Mouse (Mus musculus) gastrocnemius, postnatal 25 days (tissue): Measurements from ENCODE around the gene Ccdc153. TPM values are rescaled to one million over a fixed set of nuclear protein-coding genes. Genes with fewer than 3 reads are reported as not detected.

Experiments used
- DNase-seq: peaks from one replicate; pipeline ENCODE4 v3.0.0; 2022
- total RNA-seq, 2 experiments: library from RNA; stranded (reverse); gene quantifications; 1 replicate in 1 of 2; 2 replicates in 1 of 2; pipeline ENCODE4 v1.2.3; 2021

The Ccdc153 gene
- total RNA-seq, 2 experiments from 2014 or later = not detected

GRCm38 (mm10) chr9:44287003-44287400 is 46.5 kb downstream of the Ccdc153 start:
- DNase-seq = no peak

- no peak for DNase-seq
These were observed 47.1 kb downstream of the Ccdc153 start for GRCm38 (mm10) chr9:44287401-44288075.

GRCm38 (mm10) chr9:44288076-44288958 is 47.8 kb downstream of the Ccdc153 start, which contains the start of gene Abcg4:
Gene Abcg4 (minus strand): TSS chr9:44288615.
- DNase-seq = no peak

- DNase-seq = no peak
These were observed 48.4 kb downstream of the Ccdc153 start for GRCm38 (mm10) chr9:44288959-44289291.

GRCm38 (mm10) chr9:44292490-44292889 is 52.0 kb downstream of the Ccdc153 start:
- no peak for DNase-seq

Other genes starting within 250 kb of the Ccdc153 start
- 10 to 100 TPM; 14.8 to 20.2 TPM for gene Thy1, start 197.3 kb upstream of the Ccdc153 start, total RNA-seq
- gene Usp2, start 173.7 kb upstream of the Ccdc153 start, total RNA-seq = 100 to 1,000 TPM; 160 to 313 TPM
- gene Mfrp, start 138.9 kb upstream of the Ccdc153 start, total RNA-seq = not detected
- 10 to 100 TPM in 1 of 2 experiments, 1 to 10 TPM in 1; 8.0 to 13.6 TPM for gene C1qtnf5, start 133.4 kb upstream of the Ccdc153 start, total RNA-seq
- gene Gm49380, start 127.2 kb upstream of the Ccdc153 start, total RNA-seq = 1 to 10 TPM in 1 of 2 experiments, under 1 TPM in 1; 0.82 to 2.4 TPM
- 1 to 10 TPM; 2.9 TPM for gene Rnf26, start 127.2 kb upstream of the Ccdc153 start, total RNA-seq
- gene Mcam, start 106.2 kb upstream of the Ccdc153 start, total RNA-seq = 10 to 100 TPM; 31.2 to 32.4 TPM
- gene Cbl, start 6.6 kb upstream of the Ccdc153 start, total RNA-seq = 1 to 10 TPM; 9.2 to 9.4 TPM
- gene Pdzd3, start 10.8 kb downstream of the Ccdc153 start, total RNA-seq = under 1 TPM; 0.99 to 1.00 TPM
- 10 to 100 TPM; 18.6 to 21.1 TPM for gene Nlrx1, start 27.9 kb downstream of the Ccdc153 start, total RNA-seq
- under 1 TPM; 0.15 to 0.62 TPM for gene Abcg4, start 47.9 kb downstream of the Ccdc153 start, total RNA-seq
- 1 to 10 TPM; 5.6 to 6.0 TPM for gene Hinfp, start 65.0 kb downstream of the Ccdc153 start, total RNA-seq
- 10 to 100 TPM; 12.0 to 12.2 TPM for gene C2cd2l, start 79.6 kb downstream of the Ccdc153 start, total RNA-seq
- gene Dpagt1, start 85.3 kb downstream of the Ccdc153 start, total RNA-seq = 10 to 100 TPM; 11.0 to 11.2 TPM
- gene H2afx, start 94.0 kb downstream of the Ccdc153 start, total RNA-seq = 10 to 100 TPM; 10.8 to 12.8 TPM
- 10 to 100 TPM; 20.3 to 24.3 TPM for gene Hmbs, start 103.6 kb downstream of the Ccdc153 start, total RNA-seq
- 10 to 100 TPM; 13.5 to 14.5 TPM for gene Vps11, start 121.0 kb downstream of the Ccdc153 start, total RNA-seq
- gene Hyou1, start 138.8 kb downstream of the Ccdc153 start, total RNA-seq = 10 to 100 TPM; 28.0 to 31.3 TPM
- gene Slc37a4, start 156.2 kb downstream of the Ccdc153 start, total RNA-seq = 100 to 1,000 TPM; 117 to 142 TPM
- 100 to 1,000 TPM; 631 to 665 TPM for gene Rps25, start 166.5 kb downstream of the Ccdc153 start, total RNA-seq
- gene Trappc4, start 166.9 kb downstream of the Ccdc153 start, total RNA-seq = 10 to 100 TPM; 13.8 to 17.5 TPM
- 1 to 10 TPM; 3.9 to 5.8 TPM for gene Ccdc84, start 177.9 kb downstream of the Ccdc153 start, total RNA-seq
- not detected for gene Foxr1, start 200.5 kb downstream of the Ccdc153 start, total RNA-seq
- gene Upk2, start 214.3 kb downstream of the Ccdc153 start, total RNA-seq = under 1 TPM; 0.32 to 0.43 TPM
- gene Bcl9l, start 242.1 kb downstream of the Ccdc153 start, total RNA-seq = 10 to 100 TPM; 33.6 to 40.7 TPM